Mouse (Mus musculus) brain, embryonic 14.5 days (tissue): Measurements from ENCODE around the gene Gpc6.

Experiments
- CTCF ChIP-seq: fragments of 200-500 bp; IDR thresholded peaks from 2 replicates; pipeline ENCODE4 v1.5.1; 2012; ENCODE audit warnings: inconsistent platforms, mild to moderate bottlenecking, moderate library complexity, borderline replicate concordance; ENCODE audit not compliant: insufficient read depth, insufficient read length; ENCODE audit errors: extremely low read depth
- POLR2A ChIP-seq: fragments of 200-500 bp; IDR thresholded peaks from 2 replicates; pipeline ENCODE4 v1.6.1; 2012; ENCODE audit warnings: mild to moderate bottlenecking, inconsistent platforms, borderline replicate concordance; ENCODE audit not compliant: poor library complexity, insufficient read depth, insufficient read length, severe bottlenecking; ENCODE audit errors: extremely low read depth

GRCm38 (mm10) chr14:117659198-117659761, 734.2 kb downstream of the Gpc6 start:
- TF ChIP-seq POLR2A (no peak), CTCF (no peak)
